Mouse (Mus musculus) thymus, adult 2 months (tissue): ENCODE measurements around the gene Ubash3a.

Experiments used
- CTCF ChIP-seq: fragments of 200-500 bp; IDR thresholded peaks from 2 replicates; pipeline ENCODE4 v1.5.1; 2012; ENCODE audit warnings: mild to moderate bottlenecking, control low read depth, low read length, moderate library complexity, borderline replicate concordance; ENCODE audit not compliant: control insufficient read depth, poor library complexity, insufficient read depth; ENCODE audit errors: extremely low read depth
- POLR2A ChIP-seq: fragments of 200-500 bp; IDR thresholded peaks from 2 replicates; pipeline ENCODE4 v1.6.1; 2012; ENCODE audit warnings: mild to moderate bottlenecking, low read length, control low read depth, moderate library complexity; ENCODE audit not compliant: control insufficient read depth, poor library complexity, insufficient read depth; ENCODE audit errors: extremely low read depth

GRCm38 (mm10) chr17:31259145-31259544, 51.5 kb downstream of the Ubash3a start:
- TF ChIP-seq CTCF (no peak), POLR2A (no peak)
